Mouse (Mus musculus) MEL (cell line): Measurements from ENCODE around the gene Cabcoco1.

Source experiments
- CTCF ChIP-seq, 3 experiments: IDR thresholded peaks in 2 of 3; conservative IDR thresholded peaks in 1 of 3; 2 replicates each; pipeline ENCODE4 v1.5.1; 2011 to 2012; ENCODE audit warnings: low read length in 3 of 3, low read depth in 2 of 3, mild to moderate bottlenecking in 2 of 3, improper control_type of control experiment in 1 of 3, inconsistent platforms in 1 of 3, mixed read lengths in 1 of 3, moderate library complexity in 1 of 3; ENCODE audit not compliant: control insufficient read depth in 1 of 3, insufficient read depth in 1 of 3, poor library complexity in 1 of 3, severe bottlenecking in 1 of 3
- MEF2A ChIP-seq: IDR thresholded peaks from 2 replicates; pipeline ENCODE4 v1.6.1; 2014; ENCODE audit warnings: low read depth, mild to moderate bottlenecking, inconsistent platforms, low read length, improper control_type of control experiment; ENCODE audit not compliant: poor library complexity, insufficient replicate concordance, severe bottlenecking; ENCODE audit errors: extremely low read depth

GRCm38 (mm10) chr10:68562344-68562743, 20.6 kb upstream of the Cabcoco1 start:
- TF ChIP-seq MEF2A: no peak
- TF ChIP-seq CTCF (IDR thresholded peaks at IDR 0.05 in 2 of 3, conservative IDR thresholded peaks at IDR 0.05 in 1 of 3; ENCODE audit: control insufficient read depth in 1 of 3, insufficient read depth in 1 of 3, low read depth in 2 of 3, low read length in 3 of 3, poor library complexity in 1 of 3, severe bottlenecking in 1 of 3): no peak
